Mouse (Mus musculus): ENCODE measurements around the gene Rab3gap2. TPM values are rescaled to one million over a fixed set of nuclear protein-coding genes. Genes with fewer than 3 reads are reported as not detected.

Gene Rab3gap2
- polyA plus RNA-seq (2012; ENCODE audit: low replicate concordance): 10.8 and 17.9 TPM in 2 replicates

DNA sequence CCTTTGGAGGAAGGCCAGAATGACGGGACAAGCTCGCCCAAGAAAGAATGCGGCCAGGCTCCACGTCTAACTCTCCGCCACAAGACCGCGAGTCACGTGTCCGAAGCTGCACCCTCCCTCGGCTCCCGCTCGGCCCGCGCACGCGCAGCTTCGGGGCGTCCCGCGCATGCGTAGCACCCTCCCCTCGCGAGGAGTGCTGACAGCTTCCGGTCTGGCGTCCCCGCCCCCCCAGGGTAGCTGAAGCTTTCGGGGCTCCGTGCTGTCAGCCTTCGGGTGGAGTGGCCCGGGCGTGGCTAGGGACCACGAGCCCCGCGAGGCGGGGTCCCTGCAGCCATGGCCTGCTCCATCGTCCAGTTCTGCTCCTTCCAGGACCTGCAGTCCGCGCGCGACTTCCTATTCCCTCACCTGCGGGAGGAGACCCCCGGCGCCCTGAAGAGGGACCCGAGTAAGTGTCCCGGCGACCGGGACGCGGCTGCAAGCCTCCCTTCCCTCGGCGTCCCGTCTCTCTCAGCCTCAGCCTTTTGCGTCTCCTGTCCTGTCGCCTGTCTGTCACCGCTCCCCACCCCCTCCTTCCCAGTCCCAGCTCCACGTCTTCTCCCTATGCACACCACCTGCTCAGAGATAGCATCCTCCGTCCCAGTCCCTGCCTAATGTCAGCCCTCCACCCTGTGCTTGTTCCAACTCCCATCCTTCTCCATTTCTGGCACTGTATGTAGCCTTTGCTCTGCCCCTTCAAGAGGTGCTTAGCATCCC lies at the start of gene Rab3gap2:
Gene Rab3gap2 (plus strand): TSS at position 209 of the 753 bp plus-strand sequence.

DNA sequence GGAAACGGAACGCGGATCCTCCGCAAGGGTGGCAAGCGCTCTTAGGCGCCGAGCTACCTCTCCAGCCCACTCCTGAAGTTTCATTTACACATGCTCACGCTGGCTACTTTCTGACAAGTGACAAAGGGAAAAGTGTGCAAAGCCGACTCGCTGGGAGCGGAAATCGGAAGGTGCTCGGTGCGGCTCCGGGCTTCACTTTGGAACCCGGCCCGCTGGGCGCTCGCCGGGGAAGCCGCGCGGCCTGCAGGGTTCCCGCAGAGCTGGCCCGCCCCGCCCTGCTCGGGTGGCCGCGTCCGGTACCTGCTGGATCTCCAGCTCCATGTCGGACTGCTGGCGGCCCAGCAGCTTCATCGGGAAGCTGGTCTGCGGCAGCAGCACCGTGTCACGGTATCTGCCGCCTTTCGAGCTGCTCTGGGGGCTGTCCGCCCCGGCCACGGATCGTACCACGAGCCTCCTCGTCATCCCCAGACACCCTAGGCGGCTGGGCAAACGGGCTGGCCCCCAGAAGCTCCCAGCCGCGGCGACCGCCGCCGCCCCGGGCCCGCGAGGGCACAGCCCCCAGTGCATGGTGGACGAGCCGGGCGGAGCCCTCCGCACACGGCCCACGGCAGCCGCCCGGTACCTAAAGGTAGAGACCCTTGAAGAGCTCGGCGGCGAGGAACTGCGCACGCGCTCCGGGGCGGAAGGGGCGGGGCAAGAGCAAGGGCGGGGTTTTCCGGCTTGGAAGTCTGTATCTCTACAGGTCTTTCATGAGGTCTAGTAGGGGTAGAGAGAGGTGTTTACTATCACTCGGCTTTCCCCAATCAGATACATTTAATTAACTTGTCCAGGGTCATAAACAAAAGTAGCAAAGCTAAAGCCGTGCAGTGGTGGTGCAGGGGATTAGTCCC lies 125.0 kb downstream of the Rab3gap2 start, which contains the start of gene Iars2:
Gene Iars2 (minus strand): TSS at position 676 of the 890 bp plus-strand sequence.

DNA sequence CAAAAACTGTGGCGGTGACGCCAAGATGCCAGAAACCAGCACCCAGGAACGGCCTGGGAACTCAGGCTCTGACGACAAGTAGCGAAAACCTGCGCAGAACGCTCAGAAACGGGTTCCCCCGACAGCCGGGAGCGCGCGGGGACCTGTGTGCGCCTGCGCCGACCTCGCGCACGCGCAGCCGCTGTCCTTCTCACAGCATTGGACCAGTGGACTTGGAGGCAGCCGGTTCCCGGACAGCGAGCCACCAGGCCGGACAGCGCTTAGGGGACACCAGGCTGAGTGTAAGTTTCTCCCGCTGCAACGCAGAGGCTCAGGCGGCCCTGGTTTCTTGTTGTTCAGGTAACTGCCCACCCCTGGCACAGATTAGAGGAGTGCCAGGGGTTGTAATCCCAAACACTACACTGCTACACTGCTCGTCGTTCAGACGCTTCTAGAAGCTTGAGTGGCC lies 128.1 kb downstream of the Rab3gap2 start, which contains the start of gene Bpnt1:
Gene Bpnt1 (plus strand): TSS at position 167 of the 448 bp plus-strand sequence.

Other genes starting within 250 kb of the Rab3gap2 start
- 0.06 TPM in 1 of 2 replicates, not detected in the other for gene Mark1, start 204.5 kb upstream of the Rab3gap2 start, polyA plus RNA-seq (2012; ENCODE audit: low replicate concordance)
- 5.3 and 6.0 TPM in 2 replicates for gene Iars2, start 125.3 kb downstream of the Rab3gap2 start, polyA plus RNA-seq (2012; ENCODE audit: low replicate concordance)
- gene Bpnt1, start 128.0 kb downstream of the Rab3gap2 start, polyA plus RNA-seq (2012; ENCODE audit: low replicate concordance): 3.4 and 13.6 TPM in 2 replicates
- gene Eprs, start 158.9 kb downstream of the Rab3gap2 start, polyA plus RNA-seq (2012; ENCODE audit: low replicate concordance): 3.5 and 6.5 TPM in 2 replicates